Mouse (Mus musculus): Measurements from ENCODE around the gene Tmem37. TPM values are rescaled to one million over a fixed set of nuclear protein-coding genes. Genes with fewer than 3 reads are reported as not detected.

Gene Tmem37
- total RNA-seq, 1 experiment from 2014 or later, result 3.2 TPM

DNA sequence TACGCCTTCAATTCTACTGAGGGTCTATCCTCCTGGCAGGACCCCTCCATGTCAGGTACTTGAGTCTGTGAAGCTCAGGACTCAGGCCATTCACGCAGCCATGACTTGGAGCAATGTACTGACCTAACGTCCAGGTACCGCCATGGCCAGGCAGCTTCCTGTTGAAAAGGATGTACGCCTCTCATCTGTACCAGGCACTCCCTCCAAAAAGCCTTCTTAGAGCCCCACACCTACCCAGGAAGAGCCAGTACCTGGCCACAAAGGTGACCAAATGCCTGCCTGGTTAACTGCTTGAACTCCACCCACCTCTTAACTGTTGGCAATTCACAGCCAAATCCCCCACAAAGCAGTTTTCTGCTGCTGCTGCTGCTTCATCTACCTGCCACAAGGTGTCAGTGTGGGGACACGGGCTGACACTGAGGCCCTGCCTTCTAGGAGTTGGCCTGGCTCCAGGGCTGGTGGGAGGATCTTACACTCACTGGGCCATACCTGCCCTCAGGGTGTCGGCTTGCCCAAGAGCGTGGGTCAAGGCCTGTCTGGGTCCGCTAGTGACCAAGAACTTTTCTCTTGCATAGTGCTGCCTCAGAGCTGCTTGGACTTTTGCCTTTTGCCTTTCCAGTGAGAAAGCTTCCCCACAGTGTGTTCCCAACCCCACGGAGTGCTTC, 40.9 kb downstream of the Tmem37 start:
- ATAC-seq (replicated peaks; ENCODE audit: insufficient number of reproducible peaks, low FRiP score, low TSS enrichment, poor library complexity, severe bottlenecking), result peak; percentile 58; the same call in 1 of the 2 replicates

- ATAC-seq (replicated peaks; ENCODE audit: insufficient number of reproducible peaks, low FRiP score, low TSS enrichment, poor library complexity, severe bottlenecking), result no peak
These were observed 43.4 kb downstream of the Tmem37 start for GRCm38 (mm10) chr1:120030474-120030873.

- no peak for ATAC-seq (replicated peaks; ENCODE audit: insufficient number of reproducible peaks, low FRiP score, low TSS enrichment, poor library complexity, severe bottlenecking)
These were observed 46.2 kb downstream of the Tmem37 start for GRCm38 (mm10) chr1:120027693-120028092.

- no peak for ATAC-seq (replicated peaks; ENCODE audit: insufficient number of reproducible peaks, low FRiP score, low TSS enrichment, poor library complexity, severe bottlenecking)
These were observed 48.8 kb downstream of the Tmem37 start for GRCm38 (mm10) chr1:120025050-120025439.

DNA sequence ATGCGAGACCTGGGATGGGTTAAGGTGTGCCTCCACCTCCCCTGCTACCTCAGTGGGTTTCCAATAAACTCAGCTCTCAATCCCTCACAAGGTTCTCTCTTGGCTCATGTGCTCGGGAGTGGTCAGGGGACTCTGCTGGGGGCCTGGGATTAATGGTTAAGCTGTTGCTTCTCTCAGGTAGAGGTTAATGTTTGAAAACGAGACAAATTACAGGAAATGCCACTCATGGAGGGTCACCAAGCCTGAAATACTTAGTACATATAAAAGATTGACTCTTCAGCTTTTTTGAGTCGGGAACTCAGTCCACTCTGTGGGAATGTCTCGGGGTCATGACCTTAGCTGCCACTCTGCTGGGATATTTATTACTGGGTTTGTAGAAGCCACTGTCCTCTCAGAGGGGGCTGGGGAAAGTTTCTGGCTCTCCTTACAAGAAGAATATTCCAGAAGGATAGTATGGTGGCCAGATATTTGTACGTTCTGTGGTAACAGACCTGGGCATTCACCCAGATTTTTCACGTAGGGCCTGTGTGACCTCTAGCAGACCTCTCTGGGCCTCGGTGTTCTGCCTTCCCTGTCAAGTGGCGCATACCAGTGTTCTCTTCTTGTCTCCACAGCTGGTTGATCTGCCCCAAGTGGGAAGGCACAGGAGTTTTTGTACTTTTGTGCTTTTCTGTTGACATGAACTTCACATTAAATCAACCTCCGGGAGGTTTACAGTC, 49.4 kb downstream of the Tmem37 start:
- ATAC-seq (replicated peaks; ENCODE audit: insufficient number of reproducible peaks, low FRiP score, low TSS enrichment, poor library complexity, severe bottlenecking), result no peak

- ATAC-seq (replicated peaks; ENCODE audit: insufficient number of reproducible peaks, low FRiP score, low TSS enrichment, poor library complexity, severe bottlenecking), result no peak
These were observed 51.9 kb downstream of the Tmem37 start for GRCm38 (mm10) chr1:120021951-120022350.

DNA sequence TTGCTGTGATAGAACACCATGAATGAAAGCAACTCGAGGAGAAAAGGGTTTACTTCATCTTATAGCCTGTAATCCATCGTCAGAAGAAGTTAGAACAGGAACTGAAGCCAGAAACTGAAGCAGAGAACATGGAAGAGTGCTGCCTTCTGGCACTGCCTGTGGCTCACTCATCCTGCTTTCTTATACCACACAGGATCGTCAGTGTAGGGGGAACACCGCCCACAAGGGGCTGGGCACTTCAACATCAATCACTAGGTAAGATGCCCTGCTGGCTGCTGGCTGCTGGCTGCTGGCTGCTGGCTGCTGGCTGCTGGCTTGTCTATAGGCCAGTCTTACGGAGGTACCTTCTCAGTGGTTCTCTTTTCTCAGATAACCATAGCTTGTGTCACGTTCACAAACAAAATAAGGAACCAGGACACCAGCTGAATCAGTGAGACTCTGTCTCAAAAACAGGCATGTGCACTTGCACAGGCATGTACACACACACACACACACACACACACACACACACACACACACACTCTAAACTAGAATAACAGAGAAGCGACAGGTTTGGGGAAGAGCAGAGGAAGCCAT, 53.5 kb downstream of the Tmem37 start:
- ATAC-seq (replicated peaks; ENCODE audit: insufficient number of reproducible peaks, low FRiP score, low TSS enrichment, poor library complexity, severe bottlenecking), result peak; percentile 36; the same call in 1 of the 2 replicates

DNA sequence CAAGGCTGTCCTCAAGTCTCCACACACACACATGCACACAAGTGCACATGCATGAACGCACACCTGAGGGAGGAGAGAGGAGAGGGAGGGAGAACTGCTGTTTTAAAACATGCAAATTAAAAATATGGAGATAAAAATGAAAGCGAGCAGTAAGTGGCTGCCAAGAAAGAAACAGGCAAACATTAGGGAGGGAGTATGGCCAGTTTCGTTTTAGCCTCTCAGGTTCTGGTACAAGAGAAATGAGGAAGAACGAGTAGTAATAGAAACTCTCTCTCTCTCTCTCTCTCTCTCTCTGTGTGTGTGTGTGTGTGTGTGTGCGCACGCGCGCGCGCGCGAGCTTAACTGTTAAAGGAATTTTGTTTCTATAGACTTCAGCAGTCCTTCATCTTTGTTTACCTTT, 54.4 kb downstream of the Tmem37 start:
- no peak for ATAC-seq (replicated peaks; ENCODE audit: insufficient number of reproducible peaks, low FRiP score, low TSS enrichment, poor library complexity, severe bottlenecking)

DNA sequence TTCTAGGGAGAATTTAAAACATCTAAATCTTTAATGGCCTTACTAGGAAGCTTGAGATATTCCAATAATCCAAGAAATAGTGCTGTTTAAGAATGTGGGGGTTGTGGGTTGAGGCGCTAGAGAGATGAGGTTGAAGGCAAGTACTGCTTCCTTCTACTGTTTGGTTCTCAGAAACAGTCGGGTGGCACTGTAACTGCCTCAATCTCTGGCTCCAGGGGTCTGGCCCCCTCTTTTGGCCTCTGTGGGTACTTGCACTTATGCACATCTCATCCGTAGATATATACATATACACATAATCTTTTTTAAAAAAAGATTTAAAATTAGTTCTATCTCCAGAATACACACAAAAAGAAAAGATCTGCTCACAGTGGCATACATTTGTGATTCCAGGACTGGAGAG, 55.0 kb downstream of the Tmem37 start:
- no peak for ATAC-seq (replicated peaks; ENCODE audit: insufficient number of reproducible peaks, low FRiP score, low TSS enrichment, poor library complexity, severe bottlenecking)

Other genes with a start within 250 kb of the Tmem37 start
- gene Ptpn4, start 236.5 kb downstream of the Tmem37 start, total RNA-seq (2017), result 20.2 to 103 TPM (median 20.9 TPM) in 3 replicates
- gene Tmem177, start 160.9 kb downstream of the Tmem37 start, total RNA-seq (2017), result 0.64 to 3.5 TPM (median 0.76 TPM) in 3 replicates
- not detected in 3 replicates for gene Cfap221, start 76.8 kb downstream of the Tmem37 start, total RNA-seq (2017)
- not detected in 3 replicates for gene Sctr, start 67.2 kb downstream of the Tmem37 start, total RNA-seq (2017)
- 183 to 239 TPM (median 190 TPM) in 3 replicates for gene Dbi, start 47.0 kb upstream of the Tmem37 start, total RNA-seq (2017)
- gene 3110009E18Rik, start 47.1 kb upstream of the Tmem37 start, total RNA-seq (2017), result 3.0 to 10.3 TPM (median 8.4 TPM) in 3 replicates
- gene Steap3, start 198.6 kb upstream of the Tmem37 start, total RNA-seq (2017), result 1.0 to 5.1 TPM (median 3.0 TPM) in 3 replicates